Mouse (Mus musculus) erythroblast, embryonic 14.5 days (primary cell): ENCODE results near the gene Atp5j.

Experiments
- GATA1 ChIP-seq: IDR thresholded peaks from 2 replicates; pipeline ENCODE4 v1.6.1; 2012; ENCODE audit warnings: low read length, inconsistent platforms, mixed read lengths
- TAL1 ChIP-seq: IDR thresholded peaks from 3 replicates; pipeline ENCODE4 v1.6.1; 2012; ENCODE audit warnings: low read length, inconsistent platforms, mixed read lengths

GRCm38 (mm10) chr16:84875718-84876035 is 40.3 kb upstream of the Atp5j start:
- TF ChIP-seq GATA1 (no peak), TAL1 (no peak)
